Mouse (Mus musculus) E14TG2a.4 (cell line): ENCODE measurements at regions not wholly inside any gene's neighbourhood (a gene's known extent, or its start where the extent isn't known, plus 50 kb on each side); places are given as distances from the start of the nearest gene placed in this dataset.

Experiments used
- H3K27me3 ChIP-seq: 2 replicates; pipeline ENCODE4 v1.6.1; 2014; ENCODE audit warnings: low read length, control low read depth; ENCODE audit not compliant: insufficient read depth
- H3K36me3 ChIP-seq: 2 replicates; pipeline ENCODE4 v1.6.1; 2014; ENCODE audit warnings: low read length, control low read depth; ENCODE audit not compliant: insufficient read depth
- H3K4me1 ChIP-seq: replicated peaks from 2 replicates; pipeline ENCODE4 v1.6.1; 2014; ENCODE audit warnings: low read depth, low read length, control low read depth
- H3K4me3 ChIP-seq: replicated peaks from 2 replicates; pipeline ENCODE4 v1.5.1; 2014; ENCODE audit warnings: mild to moderate bottlenecking, low read length
- H3K9me3 ChIP-seq: 2 replicates; pipeline ENCODE4 v1.6.1; 2014; ENCODE audit warnings: low read length, control low read depth
- CTCF ChIP-seq: conservative IDR thresholded peaks from 2 replicates; pipeline ENCODE4 v1.5.1; 2014; ENCODE audit warnings: low read length
- NANOG ChIP-seq: IDR thresholded peaks from 2 replicates; pipeline ENCODE4 v1.6.1; 2014; ENCODE audit warnings: borderline replicate concordance, low read length, mixed read lengths
- POU5F1 ChIP-seq: IDR thresholded peaks from 2 replicates; pipeline ENCODE4 v1.6.1; 2014; ENCODE audit warnings: low read length, borderline replicate concordance

DNA sequence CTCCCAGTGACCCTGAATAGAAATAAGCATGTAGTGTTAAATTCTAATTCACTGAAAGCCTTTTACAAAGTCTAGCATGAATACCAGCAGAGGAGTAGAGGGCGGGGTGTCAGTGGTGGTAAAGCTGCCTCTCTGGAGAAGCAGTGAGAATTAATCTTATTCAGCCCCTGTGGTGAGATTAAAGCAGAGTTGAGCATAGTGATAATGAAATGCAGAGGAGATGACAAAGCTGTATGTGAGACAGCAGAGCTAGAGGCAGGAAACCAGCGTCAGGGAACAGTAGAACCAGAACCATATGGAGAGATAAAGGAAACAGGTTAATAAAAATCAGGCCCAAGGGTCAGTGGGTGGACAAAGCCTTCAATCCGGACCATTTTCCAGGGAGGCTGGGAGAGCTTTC is 1827.2 kb downstream of the Poteg start:
- H3K4me1 ChIP-seq: peaks cover 11% of the 10 kb centered on the region
- H3K4me3 ChIP-seq: no peak overlapping the region
- H3K27me3 ChIP-seq: no peaks in the 10 kb centered on the region
- no peaks in the 10 kb centered on the region for H3K36me3 ChIP-seq
- H3K9me3 ChIP-seq: no peaks in the 10 kb centered on the region
- no peak for TF ChIP-seq NANOG
- no peak for TF ChIP-seq POU5F1
- no peak for TF ChIP-seq CTCF

DNA sequence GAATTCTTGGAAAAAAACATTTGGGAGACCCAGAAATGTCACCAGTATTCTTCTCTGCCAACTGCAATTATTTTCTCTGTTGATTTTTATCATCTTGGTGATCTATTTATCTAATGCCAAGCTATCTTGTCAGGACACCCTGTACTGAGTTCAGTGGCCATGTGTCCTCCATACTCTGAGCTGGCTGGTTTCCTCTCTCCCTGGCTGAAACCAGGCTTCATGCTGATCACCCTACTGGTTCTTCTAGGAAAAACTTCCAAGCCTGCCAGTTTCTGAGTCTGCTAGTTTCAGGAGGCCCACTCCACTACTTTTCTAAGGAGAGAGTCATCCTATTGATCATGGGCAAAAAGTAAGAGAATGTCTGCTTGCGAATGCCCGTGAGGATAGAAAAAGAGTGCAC is 1831.2 kb downstream of the Poteg start:
- Histone ChIP-seq H3K9me3 (no peaks in the 10 kb centered on the region), H3K27me3 (no peaks in the 10 kb centered on the region), H3K36me3 (no peaks in the 10 kb centered on the region), H3K4me1 (peaks cover 12% of the 10 kb centered on the region), H3K4me3 (no peak overlapping the region)
- TF ChIP-seq NANOG (no peak), POU5F1 (no peak), CTCF (no peak)

DNA sequence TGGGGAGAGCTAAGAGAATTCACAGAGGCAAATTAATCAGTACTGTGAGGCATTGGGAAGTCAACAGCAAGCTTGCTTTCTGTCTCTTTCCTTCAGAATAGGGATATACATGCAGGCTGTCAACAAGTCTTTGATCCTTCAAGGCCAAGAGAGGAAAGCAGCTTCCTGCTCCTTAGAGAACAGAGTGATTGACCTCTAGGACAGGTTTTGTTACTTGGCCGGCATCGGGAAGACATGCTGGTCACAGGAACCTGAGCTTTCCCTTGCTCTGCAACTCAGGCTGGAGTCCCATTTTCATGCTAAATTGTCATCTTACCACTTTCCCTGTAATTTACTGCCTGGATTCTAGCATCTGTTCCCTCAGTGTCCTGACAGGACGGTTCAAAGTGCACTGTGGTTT is 1831.8 kb downstream of the Poteg start:
- Histone ChIP-seq H3K9me3 (no peaks in the 10 kb centered on the region), H3K4me3 (no peak overlapping the region), H3K27me3 (no peaks in the 10 kb centered on the region), H3K4me1 (peaks cover 12% of the 10 kb centered on the region), H3K36me3 (no peaks in the 10 kb centered on the region)
- TF ChIP-seq NANOG: peak; percentile 37; the same call in 1 of the 2 replicates
- no peak for TF ChIP-seq CTCF
- no peak for TF ChIP-seq POU5F1

DNA sequence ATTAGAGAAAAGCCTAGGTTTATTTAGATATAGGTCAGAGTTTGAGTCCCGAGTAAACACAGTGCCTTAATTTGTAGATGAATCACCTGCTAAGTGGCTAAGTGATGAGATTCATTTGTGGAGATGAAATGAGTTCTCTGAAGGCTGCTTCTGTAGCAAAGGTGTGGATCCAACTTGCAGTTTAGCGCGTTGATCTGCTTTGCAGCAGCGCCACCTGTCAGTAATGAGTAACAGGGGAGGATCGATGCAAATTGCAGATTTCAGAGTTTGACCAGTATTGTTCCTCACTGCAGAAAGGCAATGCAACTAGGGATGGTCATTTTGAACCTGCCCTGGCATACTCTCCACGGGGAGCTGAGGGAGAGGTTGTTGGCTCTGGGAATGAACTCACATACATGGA is 1842.9 kb downstream of the Poteg start:
- TF ChIP-seq CTCF (peak; percentile 22), NANOG (no peak)
- Histone ChIP-seq H3K27me3 (no peaks in the 10 kb centered on the region), H3K36me3 (no peaks in the 10 kb centered on the region), H3K4me1 (no peaks in the 10 kb centered on the region), H3K4me3 (no peak overlapping the region), H3K9me3 (no peaks in the 10 kb centered on the region)
